ENCODE assay signal across 8 mouse cellular contexts in the genomic region with DNA sequence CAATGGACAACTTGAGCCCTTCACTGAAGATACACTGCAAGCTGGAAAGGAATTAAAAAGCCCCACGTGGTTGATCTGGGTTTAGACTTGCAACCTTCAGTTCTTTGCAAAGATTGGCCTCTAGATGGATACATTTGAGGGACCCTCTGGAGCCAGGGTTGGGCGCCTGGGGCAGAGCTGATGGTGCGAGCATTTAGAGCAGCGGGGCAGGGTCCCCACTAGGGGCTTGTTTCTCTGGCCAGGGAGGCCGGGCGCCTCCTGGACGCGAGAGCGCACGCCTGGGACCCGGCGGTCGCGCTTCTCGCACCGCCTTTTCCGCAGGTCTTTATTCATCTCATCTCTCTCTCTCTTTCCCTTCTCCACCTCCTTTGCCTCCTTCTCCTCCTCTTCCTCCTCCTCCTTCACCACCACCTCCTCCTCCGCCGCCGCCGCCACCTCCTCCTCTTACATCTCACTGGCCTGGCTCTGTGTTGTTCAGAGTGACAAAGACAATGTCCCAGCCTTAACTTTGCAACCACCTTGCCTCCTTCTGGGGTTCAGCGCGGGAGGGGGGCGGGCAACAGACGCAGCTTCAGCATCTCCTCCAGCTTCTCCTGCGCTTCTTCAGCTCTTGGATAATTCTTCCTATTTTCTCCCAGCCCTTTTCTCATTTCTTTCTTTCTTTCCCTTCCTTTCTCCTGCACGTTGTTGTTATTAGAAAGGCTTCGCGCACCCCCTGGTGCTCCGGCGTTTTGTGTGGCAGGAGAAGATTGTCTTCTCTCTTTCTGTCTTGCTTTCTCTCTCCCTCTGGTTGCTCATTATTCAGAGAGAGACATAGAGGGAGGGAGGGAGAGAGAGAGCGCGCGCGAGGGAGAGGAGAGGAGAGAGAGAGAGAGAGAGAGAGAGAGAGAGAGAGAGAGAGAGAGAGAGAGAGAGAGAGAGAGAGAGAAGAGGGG. TPM values are rescaled to one million over a fixed set of nuclear protein-coding genes. Genes with fewer than 3 reads are reported as not detected.
A peak's percentile ranks its signal among the peaks of the same experiment; 100 is the strongest.
DNase-seq lines count a peak whose midpoint lies in the region; ATAC-seq and TF ChIP-seq lines count a peak whose summit lies in the region.

No protein-coding gene starts in this region.

- no peaks in the 10 kb centered on the region for H3K36me3 ChIP-seq in embryonic facial prominence, embryonic 15.5 days
- no peaks in the 10 kb centered on the region for H3K36me3 ChIP-seq in hindbrain, embryonic 13.5 days
- no peaks in the 10 kb centered on the region for H3K36me3 ChIP-seq in limb, embryonic 14.5 days (ENCODE audit: control insufficient read depth, insufficient read depth, low read length)
- H3K36me3 ChIP-seq in neural tube, embryonic 12.5 days = no peaks in the 10 kb centered on the region

- H3K27me3 ChIP-seq in embryonic facial prominence, embryonic 15.5 days = no peaks in the 10 kb centered on the region
- H3K27me3 ChIP-seq in hindbrain, embryonic 13.5 days = no peaks in the 10 kb centered on the region
- H3K27me3 ChIP-seq in limb, embryonic 14.5 days (ENCODE audit: control insufficient read depth, insufficient read depth, low read length) = no peaks in the 10 kb centered on the region
- H3K27me3 ChIP-seq in neural tube, embryonic 12.5 days (replicated peaks) = no peaks in the 10 kb centered on the region

- ATAC-seq in embryonic facial prominence, embryonic 15.5 days (ENCODE audit: insufficient number of reproducible peaks, low FRiP score, low TSS enrichment, low read depth) = 0 out of 2 replicates have a peak, but pooled peaks have one; percentile 56
- peak; percentile 34 for ATAC-seq in hindbrain, embryonic 13.5 days (ENCODE audit: low FRiP score)
- peak; percentile 24 for ATAC-seq in limb, embryonic 14.5 days (ENCODE audit: low FRiP score, low read depth)
- peak; percentile 34 for ATAC-seq in neural tube, embryonic 12.5 days (ENCODE audit: low FRiP score, low read depth)

- peak overlapping the region; percentile 86 for H3K4me3 ChIP-seq in layer of hippocampus, adult 2 months
- H3K4me3 ChIP-seq in embryonic facial prominence, embryonic 15.5 days (replicated peaks) = peak overlapping the region; percentile 74
- peak overlapping the region; percentile 87 for H3K4me3 ChIP-seq in hindbrain, embryonic 13.5 days
- peak overlapping the region; percentile 73 for H3K4me3 ChIP-seq in limb, embryonic 14.5 days (replicated peaks; ENCODE audit: low read length)
- peak overlapping the region; percentile 81 for H3K4me3 ChIP-seq in neural tube, embryonic 12.5 days

- H3K9me3 ChIP-seq in embryonic facial prominence, embryonic 15.5 days (replicated peaks) = no peaks in the 10 kb centered on the region
- H3K9me3 ChIP-seq in hindbrain, embryonic 13.5 days = no peaks in the 10 kb centered on the region
- H3K9me3 ChIP-seq in limb, embryonic 14.5 days (ENCODE audit: control insufficient read depth, low read length) = no peaks in the 10 kb centered on the region
- no peaks in the 10 kb centered on the region for H3K9me3 ChIP-seq in neural tube, embryonic 12.5 days

- TF ChIP-seq POLR2A in limb, embryonic 14.5 days (IDR thresholded peaks at IDR 0.05; ENCODE audit: borderline replicate concordance, extremely low read depth, insufficient read depth, insufficient read length) = 0 out of 2 replicates have a peak, but pooled peaks have one; percentile 29

- TF ChIP-seq CTCF in layer of hippocampus, adult 2 months (conservative IDR thresholded peaks at IDR 0.05) = peak; percentile 44

- under 1% methylated on average over 31 of the region's 35 CpGs for WGBS in embryonic facial prominence, embryonic 15.5 days
- under 1% methylated on average over 32 of the region's 35 CpGs for WGBS in hindbrain, embryonic 13.5 days
- under 1% methylated on average over 34 of the region's 35 CpGs for WGBS in limb, embryonic 14.5 days
- under 1% methylated on average over 35 of the region's 35 CpGs for WGBS in neural tube, embryonic 12.5 days

- peak overlapping the region; percentile 95 for H3K27ac ChIP-seq in layer of hippocampus, adult 2 months
- peak overlapping the region; percentile 94 for H3K27ac ChIP-seq in embryonic facial prominence, embryonic 15.5 days (replicated peaks)
- peak overlapping the region; percentile 100 for H3K27ac ChIP-seq in hindbrain, embryonic 13.5 days
- peak overlapping the region; percentile 88 for H3K27ac ChIP-seq in limb, embryonic 14.5 days (replicated peaks; ENCODE audit: low read depth, low read length)
- H3K27ac ChIP-seq in neural tube, embryonic 12.5 days = peak overlapping the region; percentile 96

- DNase-seq in layer of hippocampus, adult 2 months (ENCODE audit: low spot score in 2 of 2) = no peak
- no peak for DNase-seq in layer of hippocampus, adult 9-10 months (ENCODE audit: low spot score)
- peak; percentile 74 for DNase-seq in adrenal gland, adult 2 months
- DNase-seq in limb, embryonic 14.5 days (ENCODE audit: low spot score) = peak; percentile 66
- no peak for DNase-seq in natural killer cell, adult 2 months (ENCODE audit: low spot score in 2 of 2)

- peak overlapping the region; percentile 92 for H3K4me2 ChIP-seq in embryonic facial prominence, embryonic 15.5 days (replicated peaks)
- peak overlapping the region; percentile 88 for H3K4me2 ChIP-seq in hindbrain, embryonic 13.5 days
- peak overlapping the region; percentile 89 for H3K4me2 ChIP-seq in limb, embryonic 14.5 days (replicated peaks; ENCODE audit: low read depth, low read length, severe bottlenecking)
- peak overlapping the region; percentile 82 for H3K4me2 ChIP-seq in neural tube, embryonic 12.5 days (replicated peaks)

- H3K9ac ChIP-seq in embryonic facial prominence, embryonic 15.5 days = peak overlapping the region; percentile 54
- H3K9ac ChIP-seq in hindbrain, embryonic 13.5 days = peak overlapping the region; percentile 97
- H3K9ac ChIP-seq in limb, embryonic 14.5 days (ENCODE audit: low read depth, low read length, severe bottlenecking) = peak overlapping the region; percentile 87
- peak overlapping the region; percentile 95 for H3K9ac ChIP-seq in neural tube, embryonic 12.5 days

- H3K4me1 ChIP-seq in embryonic facial prominence, embryonic 15.5 days = peaks cover 21% of the 10 kb centered on the region
- peaks cover 27% of the 10 kb centered on the region for H3K4me1 ChIP-seq in hindbrain, embryonic 13.5 days (replicated peaks)
- peaks cover 8% of the 10 kb centered on the region for H3K4me1 ChIP-seq in limb, embryonic 14.5 days (ENCODE audit: control insufficient read depth, insufficient read depth, low read length)
- peaks cover 13% of the 10 kb centered on the region for H3K4me1 ChIP-seq in neural tube, embryonic 12.5 days

RNA-seq across cellular contexts. Expression of gene Zfp462, which starts 2.5 kb away (rescaled TPM):
- 10 to 100 TPM; 66.7 to 68.8 TPM for total RNA-seq in layer of hippocampus, adult 2 months (2021)
- 10 to 100 TPM; 36.5 to 41.1 TPM for total RNA-seq in adrenal gland, adult 2 months (2021)
- 11.5 and 13.7 TPM in 2 replicates for polyA plus RNA-seq in adrenal gland, adult 2 months (2012; rRNA removed)
- polyA plus RNA-seq in embryonic facial prominence, embryonic 15.5 days (2015; fragmentation: Nextera tagmentation; extraction: Ambion mirVana) = 3.5 and 3.7 TPM in 2 replicates
- 16.7 and 18.2 TPM in 2 replicates for polyA plus RNA-seq in hindbrain, embryonic 13.5 days (2015; fragmentation: Nextera tagmentation; extraction: Ambion mirVana)
- 26.7 and 33.1 TPM in 2 replicates for polyA plus RNA-seq in limb, embryonic 14.5 days (2012; rRNA removed)
- polyA plus RNA-seq in limb, embryonic 14.5 days (2014; fragmentation: Nextera tagmentation; extraction: Ambion mirVana) = 3.8 and 4.2 TPM in 2 replicates
- 14.9 and 18.5 TPM in 2 replicates for polyA plus RNA-seq in neural tube, embryonic 12.5 days (2016; fragmentation: Nextera tagmentation; extraction: Ambion mirVana)

Comparison
In these comparisons a context has a peak if more than half of its experiments do, and no peak if none do; other contexts are left out.
1. DNase-seq: peak in adrenal gland, adult 2 months (single experiment) and limb, embryonic 14.5 days (single experiment); none in layer of hippocampus, adult 2 months (0 of 2), layer of hippocampus, adult 9-10 months (single experiment) and natural killer cell, adult 2 months (0 of 2).
2. Peak in every context shown above with its lines, with median percentiles within 50 percentile points of each other: H3K27ac ChIP-seq, H3K4me3 ChIP-seq, ATAC-seq, H3K4me2 ChIP-seq and H3K9ac ChIP-seq.